Mouse (Mus musculus) intestine, embryonic 14.5 days (tissue): Measurements from ENCODE around the gene Fnbp4. TPM values are rescaled to one million over a fixed set of nuclear protein-coding genes. Genes with fewer than 3 reads are reported as not detected.
"Not testable (repeated sequence)": the region's sequence is repeated elsewhere in the genome, so short reads cannot be mapped to it uniquely, and the experiment has no call there.

Experiments
- ATAC-seq: fragments of 200-750 bp; cut with Nextera tagmentation; replicated peaks from 2 replicates; pipeline ENCODE4 v1.8.0; 2017; ENCODE audit warnings: low read depth, moderate number of reproducible peaks, moderate TSS enrichment, moderate library complexity; ENCODE audit not compliant: low FRiP score, low TSS enrichment
- DNase-seq: peaks from one replicate; pipeline ENCODE4 v3.0.0-alpha.2; 2018; ENCODE audit warnings: low spot score
- H3K27ac ChIP-seq: fragments of 300-500 bp; sonication (generic); 2 replicates; pipeline ENCODE4 v1.5.1; 2014; ENCODE audit warnings: low read depth, mild to moderate bottlenecking, control low read depth
- H3K27me3 ChIP-seq: fragments of 300-500 bp; sonication (generic); replicated peaks from 2 replicates; pipeline ENCODE4 v1.6.1; 2014; ENCODE audit warnings: low read length, control low read depth; ENCODE audit not compliant: control insufficient read depth, insufficient read depth
- H3K36me3 ChIP-seq: fragments of 300-500 bp; sonication (generic); 2 replicates; pipeline ENCODE4 v1.6.1; 2014; ENCODE audit warnings: low read length, control low read depth; ENCODE audit not compliant: control insufficient read depth, insufficient read depth
- H3K4me1 ChIP-seq: fragments of 300-500 bp; sonication (generic); replicated peaks from 2 replicates; pipeline ENCODE4 v1.6.1; 2014; ENCODE audit warnings: low read length, control low read depth, mixed read lengths; ENCODE audit not compliant: control insufficient read depth, insufficient read depth
- H3K4me2 ChIP-seq: fragments of 300-500 bp; sonication (generic); 2 replicates; pipeline ENCODE4 v1.6.1; 2014; ENCODE audit warnings: low read length
- H3K4me3 ChIP-seq: fragments of 300-500 bp; sonication (generic); 2 replicates; pipeline ENCODE4 v1.5.1; 2014; ENCODE audit warnings: low read depth, low read length, control low read depth, mixed read lengths
- H3K9ac ChIP-seq: fragments of 300-500 bp; sonication (generic); 2 replicates; pipeline ENCODE4 v1.6.1; 2014; ENCODE audit warnings: mild to moderate bottlenecking, low read length
- H3K9me3 ChIP-seq: fragments of 300-500 bp; sonication (generic); 2 replicates; pipeline ENCODE4 v1.6.1; 2016; ENCODE audit warnings: low read length, control low read depth; ENCODE audit not compliant: control insufficient read depth
- WGBS: fragments of 180-500 bp; shearing (Covaris S2); extraction: QIAGEN DNeasy Blood & Tissue Kit; methylation state at CpG from one replicate; pipeline ENCODE4 v1.1.7; 2014; 5-methylcytosine and 5-hydroxymethylcytosine counted together
- polyA plus RNA-seq: library from polyadenylated mRNA; unstranded; fragments of >200 nt; fragmentation: Nextera tagmentation; extraction: Ambion mirVana; gene quantifications from 2 replicates; pipeline ENCODE4 v1.2.1, GENCODE M21; 2014

Fnbp4 gene
- polyA plus RNA-seq, 1 experiment from 2014 or later: 87.7 TPM

- DNase-seq: no peak
- no peak for ATAC-seq
- 90% methylated on average over 8 of the region's 8 CpGs for WGBS
Observed at GRCm38 (mm10) chr2:90810751-90811150, 65.6 kb downstream of the Fnbp4 start.

DNA sequence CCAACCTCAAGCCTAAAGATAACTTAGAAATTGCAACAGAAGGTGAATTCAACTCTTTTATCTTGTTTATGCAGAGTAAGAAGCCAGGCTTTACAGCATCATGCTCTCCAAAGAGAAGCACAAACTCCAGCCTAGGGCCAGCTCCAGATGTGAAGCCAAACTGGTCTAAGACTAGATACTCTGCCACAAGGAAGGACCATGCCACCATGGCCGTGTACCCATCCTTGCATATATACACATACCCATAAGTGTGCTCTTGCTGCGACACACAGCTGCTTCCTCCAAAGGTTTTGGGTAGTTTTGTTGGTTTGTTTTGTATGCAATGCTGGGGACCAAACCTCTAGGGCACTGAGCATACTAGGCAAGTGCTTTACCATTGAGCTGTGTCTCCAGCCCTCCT, 70.1 kb downstream of the Fnbp4 start:
- no peaks in the 10 kb centered on the region for H3K4me1 ChIP-seq
- no peaks in the 10 kb centered on the region for H3K36me3 ChIP-seq
- H3K9ac ChIP-seq: no peak overlapping the region
- no peak for DNase-seq
- H3K4me2 ChIP-seq: no peak overlapping the region
- no peaks in the 10 kb centered on the region for H3K27me3 ChIP-seq
- no peaks in the 10 kb centered on the region for H3K9me3 ChIP-seq
- H3K4me3 ChIP-seq: no peak overlapping the region
- WGBS: 86% methylated on average over 2 of the region's 2 CpGs
- no peak for ATAC-seq
- no peak overlapping the region for H3K27ac ChIP-seq

More at GRCm38 (mm10) chr2:90810751-90811150, 65.6 kb downstream of the Fnbp4 start:
- H3K9me3 ChIP-seq: no peaks in the 10 kb centered on the region
- no peak overlapping the region for H3K9ac ChIP-seq
- no peak overlapping the region for H3K27ac ChIP-seq
- no peaks in the 10 kb centered on the region for H3K4me1 ChIP-seq
- H3K36me3 ChIP-seq: no peaks in the 10 kb centered on the region
- H3K4me3 ChIP-seq: no peak overlapping the region
- H3K27me3 ChIP-seq: no peaks in the 10 kb centered on the region
- no peak overlapping the region for H3K4me2 ChIP-seq

DNA sequence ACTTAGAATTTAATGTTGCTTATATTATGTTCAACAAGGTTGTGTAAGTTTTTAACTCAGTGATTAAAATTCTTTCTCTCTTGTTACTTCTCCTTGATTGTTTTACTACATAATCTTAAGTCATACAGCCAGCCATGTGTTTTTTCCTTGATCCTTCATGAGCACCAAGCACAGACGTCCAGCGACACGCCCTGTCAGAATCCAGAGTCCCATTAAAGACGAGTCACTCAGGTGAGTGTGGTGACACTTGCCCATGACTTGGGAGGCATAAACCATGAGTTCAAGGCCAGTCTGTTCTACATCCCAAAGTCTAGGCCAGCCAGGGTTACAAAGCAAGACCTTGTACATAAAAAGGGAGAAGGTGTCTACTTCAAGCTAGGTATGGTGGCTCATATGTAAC, 71.0 kb downstream of the Fnbp4 start:
- Histone ChIP-seq H3K9me3 (no peaks in the 10 kb centered on the region), H3K27me3 (no peaks in the 10 kb centered on the region), H3K36me3 (no peaks in the 10 kb centered on the region), H3K4me2 (no peak overlapping the region), H3K27ac (no peak overlapping the region), H3K4me1 (no peaks in the 10 kb centered on the region), H3K4me3 (no peak overlapping the region), H3K9ac (no peak overlapping the region)
- 74% methylated on average over 4 of the region's 4 CpGs for whole genome bisulfite sequencing
- DNase-seq (no peak), ATAC-seq (no peak)

GRCm38 (mm10) chr2:90818710-90819109, 73.5 kb downstream of the Fnbp4 start:
- WGBS: 89% methylated on average over 3 of the region's 3 CpGs
- no peak overlapping the region for H3K9ac ChIP-seq
- H3K4me1 ChIP-seq: no peaks in the 10 kb centered on the region
- H3K4me2 ChIP-seq: no peak overlapping the region
- H3K9me3 ChIP-seq: no peaks in the 10 kb centered on the region
- DNase-seq: no peak
- ATAC-seq: no peak
- H3K27me3 ChIP-seq: no peaks in the 10 kb centered on the region
- no peak overlapping the region for H3K4me3 ChIP-seq
- H3K36me3 ChIP-seq: no peaks in the 10 kb centered on the region
- H3K27ac ChIP-seq: no peak overlapping the region

GRCm38 (mm10) chr2:90820894-90821293, 75.7 kb downstream of the Fnbp4 start:
- Histone ChIP-seq H3K9me3 (no peaks in the 10 kb centered on the region), H3K4me3 (no peak overlapping the region), H3K27me3 (no peaks in the 10 kb centered on the region), H3K4me2 (no peak overlapping the region), H3K36me3 (no peaks in the 10 kb centered on the region), H3K4me1 (no peaks in the 10 kb centered on the region), H3K27ac (no peak overlapping the region), H3K9ac (no peak overlapping the region)
- ATAC-seq (no peak), DNase-seq (no peak)
- WGBS: 86% methylated on average over 3 of the region's 3 CpGs

GRCm38 (mm10) chr2:90822978-90823377, 77.8 kb downstream of the Fnbp4 start:
- WGBS: 91% methylated on average over 2 of the region's 2 CpGs
- Histone ChIP-seq H3K4me2 (no peak overlapping the region), H3K4me1 (no peaks in the 10 kb centered on the region), H3K27ac (no peak overlapping the region), H3K4me3 (no peak overlapping the region), H3K36me3 (no peaks in the 10 kb centered on the region), H3K27me3 (no peaks in the 10 kb centered on the region), H3K9me3 (no peaks in the 10 kb centered on the region), H3K9ac (no peak overlapping the region)
- ATAC-seq (no peak), DNase-seq (no peak)

DNA sequence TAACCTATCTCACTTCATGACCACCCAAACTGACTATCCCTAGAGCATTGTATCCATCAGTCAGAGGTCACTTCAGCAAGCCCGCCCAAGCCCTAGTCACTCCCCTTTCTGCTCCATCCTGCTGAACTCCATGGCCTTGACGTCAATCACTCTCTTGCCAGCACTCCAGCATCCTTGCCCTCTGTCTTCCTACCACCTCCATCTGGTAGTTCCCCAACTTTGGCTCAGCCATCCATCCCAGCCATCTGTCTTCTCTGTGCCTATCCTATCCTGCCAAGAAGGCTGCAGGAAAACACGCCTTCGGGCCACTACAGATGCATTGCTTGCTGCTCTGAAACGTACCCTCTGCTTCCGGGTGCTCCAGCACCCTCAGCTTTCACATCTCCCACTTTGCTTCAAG, 78.6 kb downstream of the Fnbp4 start:
- Histone ChIP-seq H3K27ac (no peak overlapping the region), H3K4me2 (no peak overlapping the region), H3K4me1 (no peaks in the 10 kb centered on the region), H3K9me3 (no peaks in the 10 kb centered on the region), H3K9ac (no peak overlapping the region), H3K4me3 (no peak overlapping the region), H3K36me3 (no peaks in the 10 kb centered on the region), H3K27me3 (no peaks in the 10 kb centered on the region)
- 84% methylated on average over 6 of the region's 6 CpGs for WGBS
- no peak for ATAC-seq
- DNase-seq: no peak

GRCm38 (mm10) chr2:90824528-90824927, 79.4 kb downstream of the Fnbp4 start:
- not testable (repeated sequence) for ATAC-seq, H3K4me2 ChIP-seq, H3K27me3 ChIP-seq, H3K9me3 ChIP-seq, H3K27ac ChIP-seq, DNase-seq, H3K9ac ChIP-seq, H3K36me3 ChIP-seq, H3K4me3 ChIP-seq, H3K4me1 ChIP-seq
- WGBS: 39% methylated on average over 10 of the region's 10 CpGs

DNA sequence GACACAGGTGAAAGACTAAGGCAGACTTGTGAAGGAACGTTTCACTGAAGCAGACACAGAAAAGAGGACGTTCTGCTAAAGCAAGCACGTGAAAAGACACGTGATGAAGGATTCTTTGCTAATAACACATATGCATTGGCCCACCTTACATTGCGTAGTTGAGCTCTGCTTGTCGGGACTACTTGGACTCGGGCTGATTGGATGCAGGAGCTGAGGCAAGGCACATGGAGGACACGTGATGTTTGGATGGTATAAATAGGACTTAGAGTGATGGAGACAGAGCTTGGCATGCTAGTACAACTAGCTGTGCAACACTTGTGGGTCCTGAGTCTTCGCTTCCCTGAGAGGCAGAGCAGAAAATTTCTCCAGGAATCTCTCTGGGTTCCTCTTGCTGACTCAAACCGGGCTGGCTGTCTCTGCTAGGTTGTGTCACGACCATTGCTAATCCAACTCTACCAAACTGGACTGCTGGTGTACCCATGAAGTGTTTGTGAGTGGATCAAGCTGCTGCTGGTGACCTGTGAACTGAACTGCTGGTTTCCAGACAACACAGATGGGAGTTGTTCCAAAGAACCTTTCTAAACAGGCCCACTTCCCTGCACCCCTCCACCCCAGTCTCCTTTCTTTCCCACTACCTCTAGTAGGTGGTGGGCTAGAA, 80.5 kb downstream of the Fnbp4 start:
- no peaks in the 10 kb centered on the region for H3K27me3 ChIP-seq
- no peak overlapping the region for H3K9ac ChIP-seq
- H3K27ac ChIP-seq: no peak overlapping the region
- H3K4me2 ChIP-seq: no peak overlapping the region
- H3K36me3 ChIP-seq: no peaks in the 10 kb centered on the region
- H3K9me3 ChIP-seq: no peaks in the 10 kb centered on the region
- DNase-seq (no peak), ATAC-seq (no peak)
- H3K4me3 ChIP-seq: no peak overlapping the region
- no peaks in the 10 kb centered on the region for H3K4me1 ChIP-seq
- WGBS: 87% methylated on average over 11 of the region's 11 CpGs
